Mouse (Mus musculus): ENCODE results near the gene Chrna4.

DNA sequence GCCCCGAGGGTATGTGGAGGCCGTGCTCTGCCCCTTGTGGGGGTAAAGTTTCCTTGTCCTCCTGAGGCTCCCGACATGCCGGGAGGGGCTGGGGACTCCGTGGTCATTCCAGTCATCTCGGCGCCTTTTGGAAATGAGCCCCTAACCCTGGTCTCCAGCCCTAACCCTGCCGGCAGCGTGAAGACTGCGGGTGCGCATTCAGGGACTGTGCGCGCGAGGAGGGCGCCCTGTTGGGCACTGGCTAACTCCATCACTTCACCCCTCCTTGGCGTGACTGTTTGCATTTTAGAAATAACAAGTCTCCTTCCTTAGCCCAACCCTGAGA lies 4.0 kb downstream of the Chrna4 start:
- TF ChIP-seq GATA1 (IDR thresholded peaks at IDR 0.05; ENCODE audit: borderline replicate concordance, low read length) (no peak), FLI1 (IDR thresholded peaks at IDR 0.05; ENCODE audit: low read length) (no peak)
